Mouse (Mus musculus) CH12.LX (cell line): ENCODE measurements at regions not wholly inside any gene's neighbourhood (a gene's known extent, or its start where the extent isn't known, plus 50 kb on each side); places are given as distances from the start of the nearest gene placed in this dataset.

ENCODE experiments used
- DNase-seq: peaks from one replicate; pipeline ENCODE4 v3.0.0-alpha.2; 2013; ENCODE audit errors: extremely low read depth
- H3K27ac ChIP-seq: 2 replicates; pipeline ENCODE4 v1.5.1; 2012; ENCODE audit warnings: low read depth, mild to moderate bottlenecking, control low read depth, moderate library complexity; ENCODE audit not compliant: insufficient read depth
- H3K27me3 ChIP-seq: replicated peaks from 2 replicates; pipeline ENCODE3; 2012; ENCODE audit warnings: inconsistent platforms
- H3K36me3 ChIP-seq, 2 experiments: replicated peaks in 1 of 2; 2 replicates each; pipeline versions ENCODE3 to v1.6.1; 2012; ENCODE audit warnings: inconsistent platforms in 1 of 2, low read length in 1 of 2, mild to moderate bottlenecking in 1 of 2, mixed read lengths in 1 of 2, moderate library complexity in 1 of 2; ENCODE audit not compliant: control insufficient read depth in 1 of 2, insufficient read depth in 1 of 2
- H3K4me1 ChIP-seq, 2 experiments: 2 replicates each; pipeline ENCODE4 v1.6.1; 2012; ENCODE audit warnings: inconsistent platforms in 1 of 2, moderate library complexity in 1 of 2; ENCODE audit not compliant: insufficient read depth in 2 of 2, control insufficient read depth in 1 of 2
- H3K4me2 ChIP-seq: 2 replicates; pipeline ENCODE4 v1.6.1; 2012; ENCODE audit warnings: low read depth, mild to moderate bottlenecking, control low read depth; ENCODE audit not compliant: poor library complexity, insufficient read depth, severe bottlenecking
- H3K4me3 ChIP-seq, 3 experiments: fragments of 150-350 bp in 1 of 3; sonication (generic) in 1 of 3; replicated peaks in 1 of 3; 2 replicates each; pipeline versions ENCODE3 to v1.5.1; 2011 to 2012; ENCODE audit warnings: low read depth in 2 of 3, low read length in 2 of 3, mild to moderate bottlenecking in 2 of 3, moderate library complexity in 2 of 3, control low read depth in 1 of 3, improper control_type of control experiment in 1 of 3, inconsistent platforms in 1 of 3, mixed read lengths in 1 of 3; ENCODE audit not compliant: poor library complexity in 1 of 3
- H3K79me2 ChIP-seq: replicated peaks from 2 replicates; pipeline ENCODE4 v1.6.1; 2012; ENCODE audit warnings: mild to moderate bottlenecking, moderate library complexity; ENCODE audit not compliant: control insufficient read depth, poor library complexity, insufficient read depth, severe bottlenecking; ENCODE audit errors: extremely low read depth
- H3K9ac ChIP-seq: 2 replicates; pipeline ENCODE4 v1.6.1; 2012; ENCODE audit warnings: low read depth, mild to moderate bottlenecking, control low read depth, moderate library complexity; ENCODE audit not compliant: insufficient read depth
- H3K9me3 ChIP-seq: replicated peaks from 2 replicates; pipeline ENCODE3; 2012; ENCODE audit warnings: low read length, inconsistent platforms, mixed read lengths
- BHLHE40 ChIP-seq: IDR thresholded peaks from 2 replicates; pipeline ENCODE4 v1.6.1; 2011; ENCODE audit warnings: mild to moderate bottlenecking, low read depth, low read length, improper control_type of control experiment
- CHD1 ChIP-seq: IDR thresholded peaks from 2 replicates; pipeline ENCODE4 v1.6.1; 2012; ENCODE audit warnings: low read depth, low read length, improper control_type of control experiment, inconsistent platforms
- CHD2 ChIP-seq: IDR thresholded peaks from 2 replicates; pipeline ENCODE4 v1.6.1; 2011; ENCODE audit warnings: low read length, improper control_type of control experiment
- CTCF ChIP-seq, 2 experiments: IDR thresholded peaks in 1 of 2; conservative IDR thresholded peaks in 1 of 2; 2 replicates each; pipeline ENCODE4 v1.5.1; 2011 to 2012; ENCODE audit warnings: low read depth in 2 of 2, low read length in 2 of 2, improper control_type of control experiment in 1 of 2, inconsistent platforms in 1 of 2, mild to moderate bottlenecking in 1 of 2, moderate library complexity in 1 of 2
- ELF1 ChIP-seq: IDR thresholded peaks from 2 replicates; pipeline ENCODE4 v1.6.1; 2014; ENCODE audit warnings: low read depth, mild to moderate bottlenecking, inconsistent platforms, low read length, improper control_type of control experiment
- ETS1 ChIP-seq: conservative IDR thresholded peaks from 2 replicates; pipeline ENCODE4 v1.6.1; 2012; ENCODE audit warnings: low read depth, mild to moderate bottlenecking, inconsistent platforms, low read length, improper control_type of control experiment, moderate library complexity
- GABPA ChIP-seq: IDR thresholded peaks from 2 replicates; pipeline ENCODE4 v1.6.1; 2012; ENCODE audit warnings: low read depth, low read length, improper control_type of control experiment, inconsistent platforms; ENCODE audit not compliant: insufficient replicate concordance
- IRF4 ChIP-seq: IDR thresholded peaks from 2 replicates; pipeline ENCODE4 v1.6.1; 2014; ENCODE audit warnings: low read depth, mild to moderate bottlenecking, inconsistent platforms, low read length, improper control_type of control experiment
- JUN ChIP-seq: IDR thresholded peaks from 2 replicates; pipeline ENCODE4 v1.6.1; 2011; ENCODE audit warnings: low read depth, mild to moderate bottlenecking, low read length, improper control_type of control experiment, moderate library complexity; ENCODE audit not compliant: insufficient read depth
- MAZ ChIP-seq: IDR thresholded peaks from 2 replicates; pipeline ENCODE4 v1.6.1; 2012; ENCODE audit warnings: low read depth, mild to moderate bottlenecking, inconsistent platforms, low read length, improper control_type of control experiment, moderate library complexity
- MEF2A ChIP-seq: IDR thresholded peaks from 2 replicates; pipeline ENCODE4 v1.6.1; 2014; ENCODE audit warnings: low read depth, mild to moderate bottlenecking, inconsistent platforms, low read length, improper control_type of control experiment, borderline replicate concordance
- MYC ChIP-seq: IDR thresholded peaks from 2 replicates; pipeline ENCODE4 v1.6.1; 2011; ENCODE audit warnings: low read depth, mild to moderate bottlenecking, improper control_type of control experiment, low read length
- NELFE ChIP-seq: IDR thresholded peaks from 2 replicates; pipeline ENCODE4 v1.6.1; 2011; ENCODE audit warnings: low read depth, low read length, improper control_type of control experiment
- NRF1 ChIP-seq: IDR thresholded peaks from 2 replicates; pipeline ENCODE4 v1.6.1; 2014; ENCODE audit warnings: low read depth, mild to moderate bottlenecking, inconsistent platforms, low read length, improper control_type of control experiment, moderate library complexity
- PAX5 ChIP-seq: IDR thresholded peaks from 2 replicates; pipeline ENCODE4 v1.6.1; 2012; ENCODE audit warnings: low read length, inconsistent platforms, mixed read lengths
- POLR2A ChIP-seq: IDR thresholded peaks from 2 replicates; pipeline ENCODE4 v1.6.1; 2011; ENCODE audit warnings: low read depth, mild to moderate bottlenecking, improper control_type of control experiment, low read length
- RAD21 ChIP-seq: IDR thresholded peaks from 2 replicates; pipeline ENCODE4 v1.6.1; 2011; ENCODE audit warnings: low read depth, mild to moderate bottlenecking, low read length, improper control_type of control experiment, moderate library complexity
- RCOR1 ChIP-seq: conservative IDR thresholded peaks from 2 replicates; pipeline ENCODE4 v1.6.1; 2012; ENCODE audit warnings: low read depth, mild to moderate bottlenecking, inconsistent platforms, low read length, improper control_type of control experiment
- SIN3A ChIP-seq: IDR thresholded peaks from 2 replicates; pipeline ENCODE4 v1.6.1; 2012; ENCODE audit warnings: low read length, improper control_type of control experiment, inconsistent platforms
- SMC3 ChIP-seq: IDR thresholded peaks from 2 replicates; pipeline ENCODE4 v1.6.1; 2011; ENCODE audit warnings: low read depth, low read length, improper control_type of control experiment
- TBP ChIP-seq: conservative IDR thresholded peaks from 2 replicates; pipeline ENCODE4 v1.6.1; 2011; ENCODE audit warnings: low read depth, low read length, improper control_type of control experiment
- UBTF ChIP-seq: IDR thresholded peaks from 2 replicates; pipeline ENCODE4 v1.6.1; 2012; ENCODE audit warnings: low read depth, mild to moderate bottlenecking, inconsistent platforms, low read length, improper control_type of control experiment, moderate library complexity
- USF1 ChIP-seq: IDR thresholded peaks from 2 replicates; pipeline ENCODE4 v1.6.1; 2014; ENCODE audit warnings: low read depth, mild to moderate bottlenecking, inconsistent platforms, low read length, improper control_type of control experiment
- USF2 ChIP-seq: conservative IDR thresholded peaks from 2 replicates; pipeline ENCODE4 v1.6.1; 2011; ENCODE audit warnings: low read depth, low read length, improper control_type of control experiment
- ZC3H11A ChIP-seq: IDR thresholded peaks from 2 replicates; pipeline ENCODE4 v1.6.1; 2012; ENCODE audit warnings: low read depth, mild to moderate bottlenecking, inconsistent platforms, low read length, improper control_type of control experiment
- ZMIZ1 ChIP-seq: IDR thresholded peaks from 2 replicates; pipeline ENCODE4 v1.6.1; 2012; ENCODE audit warnings: low read depth, mild to moderate bottlenecking, inconsistent platforms, low read length, improper control_type of control experiment
- ZNF384 ChIP-seq: IDR thresholded peaks from 2 replicates; pipeline ENCODE4 v1.6.1; 2012; ENCODE audit warnings: low read depth, low read length, improper control_type of control experiment, inconsistent platforms
- dilution Hi-C: fragments of 300-500 bp; cut with MboI; formaldehyde crosslinking; loops from 2 replicates; pipeline ENCODE4 v1.14.3; 2020; ENCODE audit warnings: low sequenced_read_pairs; ENCODE audit not compliant: extremely low pct_unique_long_range_greater_than_20kb, extremely low pct_ligation_motif_present
- in situ Hi-C: fragments of 300-500 bp; cut with MboI; formaldehyde crosslinking; loops from 3 replicates; pipeline ENCODE4 v1.14.3; 2019; ENCODE audit warnings: low sequenced_read_pairs, low pct_ligation_motif_present, low pct_unique_long_range_greater_than_20kb, mixed read lengths

DNA sequence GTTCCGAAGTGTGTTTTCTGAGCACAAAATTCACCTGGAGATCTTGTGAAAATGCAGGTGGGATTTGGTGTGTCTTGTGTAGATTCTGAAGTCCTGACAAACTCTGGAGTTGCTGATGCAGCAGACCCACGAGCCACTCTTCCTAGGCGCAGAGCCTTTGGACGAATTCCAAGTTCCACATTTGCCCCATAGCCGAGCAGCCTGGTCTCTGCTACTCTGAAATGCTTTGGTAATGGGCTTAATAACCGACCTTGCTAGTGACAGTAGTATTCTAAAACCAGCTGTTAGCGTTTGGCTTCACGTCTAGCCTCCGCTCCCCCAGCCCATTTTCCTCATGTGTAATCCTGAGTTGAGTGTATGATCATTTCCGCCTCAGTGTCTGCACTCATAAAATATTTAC, 139.5 kb downstream of the Usp46 start:
- Histone ChIP-seq H3K79me2 (no peaks in the 10 kb centered on the region), H3K9ac (no peak overlapping the region), H3K4me3 (no peak overlapping the region), H3K9me3 (no peaks in the 10 kb centered on the region), H3K36me3 (no peaks in the 10 kb centered on the region), H3K27me3 (no peaks in the 10 kb centered on the region), H3K27ac (no peak overlapping the region), H3K4me2 (no peak overlapping the region), H3K4me1 (no peaks in the 10 kb centered on the region)
- in situ Hi-C loops, result no loop called here
- dilution Hi-C loops, result no loop called here
- DNase-seq, result no peak
- TF ChIP-seq POLR2A (no peak), USF2 (no peak), UBTF (no peak), BHLHE40 (no peak), GABPA (no peak), CHD2 (no peak), ELF1 (no peak), ZNF384 (no peak), RCOR1 (no peak), ETS1 (no peak), CHD1 (no peak), ZMIZ1 (no peak), JUN (no peak), IRF4 (no peak)

DNA sequence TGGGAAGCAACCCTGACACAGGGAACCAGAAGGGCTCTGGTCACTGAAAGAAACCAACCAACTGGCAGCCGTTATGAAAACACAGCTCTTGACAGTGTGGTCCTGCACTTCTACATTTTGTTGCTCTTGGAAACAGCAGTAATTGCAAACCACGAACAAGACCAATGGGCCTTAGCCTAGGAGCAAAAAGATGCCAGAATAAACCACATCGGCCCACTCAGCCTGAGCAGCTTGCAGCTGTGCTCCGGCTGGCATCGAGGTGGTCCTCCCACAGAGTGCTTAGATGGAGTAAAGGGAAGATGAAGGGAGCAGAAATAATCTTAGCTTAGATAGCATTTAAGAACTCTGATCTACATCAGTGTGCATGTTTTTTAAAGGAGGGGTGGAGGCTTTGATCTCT, 138.0 kb downstream of the Usp46 start:
- Histone ChIP-seq H3K36me3 (no peaks in the 10 kb centered on the region), H3K4me1 (no peaks in the 10 kb centered on the region), H3K27ac (no peak overlapping the region), H3K4me2 (no peak overlapping the region), H3K9me3 (no peaks in the 10 kb centered on the region), H3K27me3 (no peaks in the 10 kb centered on the region), H3K9ac (no peak overlapping the region), H3K79me2 (no peaks in the 10 kb centered on the region), H3K4me3 (no peak overlapping the region)
- no peak for DNase-seq
- in situ Hi-C loops, result loop anchor here (10.0 kb wide), 1 partner anchor 355 kb away; no protein-coding TSS in a partner anchor
- dilution Hi-C loops, result no loop called here
- TF ChIP-seq ELF1 (no peak), POLR2A (no peak), CHD2 (no peak)

DNA sequence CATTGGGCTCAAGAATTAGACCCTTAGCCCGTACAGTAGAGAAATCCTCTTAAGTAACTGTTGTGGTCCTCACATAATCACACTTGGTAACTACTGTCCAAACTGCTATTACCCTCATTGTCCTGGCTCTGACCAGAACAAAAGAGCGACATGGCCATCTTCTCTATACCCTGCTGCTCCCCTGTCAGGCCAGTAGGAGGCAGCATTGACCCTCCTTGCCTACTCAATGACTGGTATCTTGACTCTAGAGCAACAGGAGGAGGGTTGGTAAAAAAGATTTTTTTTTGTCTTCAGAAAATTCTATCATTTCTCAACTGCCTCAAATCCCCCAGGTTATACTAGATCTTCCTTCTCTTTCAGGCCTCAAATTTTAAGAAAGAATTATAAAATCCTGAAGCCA, 130.4 kb downstream of the Usp46 start:
- Histone ChIP-seq H3K36me3 (no peaks in the 10 kb centered on the region), H3K4me3 (no peak overlapping the region), H3K27me3 (no peaks in the 10 kb centered on the region), H3K27ac (no peak overlapping the region), H3K9ac (no peak overlapping the region), H3K79me2 (no peaks in the 10 kb centered on the region), H3K4me1 (no peaks in the 10 kb centered on the region), H3K9me3 (no peaks in the 10 kb centered on the region), H3K4me2 (no peak overlapping the region)
- in situ Hi-C loops (loop anchor here (10.0 kb wide), 1 partner anchor 347 kb away; no protein-coding TSS in a partner anchor), dilution Hi-C loops (no loop called here)
- peak; percentile 46 for DNase-seq
- TF ChIP-seq ZC3H11A (peak; percentile 36; the same call in 1 of the 2 replicates), PAX5 (no peak), USF2 (no peak), MEF2A (no peak; the same call in 1 of the 2 replicates), CTCF (conservative IDR thresholded peaks at IDR 0.05 in 1 of 2, IDR thresholded peaks at IDR 0.05 in 1 of 2; ENCODE audit: low read depth in 2 of 2, low read length in 2 of 2) (peak; percentile 81 to 91), MAZ (no peak), TBP (no peak), NRF1 (no peak), CHD2 (no peak), MYC (no peak), RAD21 (peak; percentile 87), POLR2A (no peak), NELFE (no peak), SMC3 (peak; percentile 85), ETS1 (no peak), SIN3A (no peak), USF1 (no peak)
